Mouse (Mus musculus): ENCODE measurements around the gene Dnaja2. TPM values are rescaled to one million over a fixed set of nuclear protein-coding genes. Genes with fewer than 3 reads are reported as not detected.

The Dnaja2 gene
- total RNA-seq, 1 experiment from 2014 or later: 127 TPM

DNA sequence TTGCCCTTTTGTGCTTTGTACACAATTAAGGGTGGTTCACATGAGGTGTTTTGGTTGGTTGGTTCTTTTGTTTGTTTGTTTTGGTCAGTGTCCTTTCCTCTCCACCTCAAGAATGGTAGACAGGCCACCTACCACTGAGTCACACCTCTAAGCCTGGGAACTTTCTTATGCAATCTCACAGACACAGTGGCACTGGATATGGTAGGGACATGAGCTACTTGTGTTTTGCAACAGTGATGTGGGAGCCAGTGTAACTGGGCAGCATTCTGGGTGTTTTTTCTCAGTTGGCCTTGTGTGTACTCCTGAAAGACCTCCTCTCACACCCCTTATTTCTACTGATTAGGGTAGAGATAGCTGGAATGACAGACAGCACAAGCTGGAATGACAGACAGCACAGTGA, 66.5 kb downstream of the Dnaja2 start:
- no peak for ATAC-seq (replicated peaks in 1 of 2; ENCODE audit: insufficient read depth in 1 of 2, low FRiP score in 2 of 2, low TSS enrichment in 1 of 2, low read depth in 1 of 2, poor library complexity in 2 of 2, severe bottlenecking in 2 of 2)

GRCm38 (mm10) chr8:85487906-85488620, 67.1 kb downstream of the Dnaja2 start:
- ATAC-seq (replicated peaks in 1 of 2; ENCODE audit: insufficient read depth in 1 of 2, low FRiP score in 2 of 2, low TSS enrichment in 1 of 2, low read depth in 1 of 2, poor library complexity in 2 of 2, severe bottlenecking in 2 of 2): no peak

Other genes with a start within 250 kb of the Dnaja2 start
- 1.0 and 3.8 TPM in 2 replicates for gene Mylk3, start 169.0 kb downstream of the Dnaja2 start, total RNA-seq (2017)
- 87.2 and 121 TPM in 2 replicates for gene 4921524J17Rik, start 122.5 kb downstream of the Dnaja2 start, total RNA-seq (2017)
- 3.8 and 5.0 TPM in 2 replicates for gene Gpt2, start 62.8 kb downstream of the Dnaja2 start, total RNA-seq (2017)
- 9.4 and 11.9 TPM in 2 replicates for gene Neto2, start 145.6 kb upstream of the Dnaja2 start, total RNA-seq (2017)